Mouse (Mus musculus) brain, embryonic 14.5 days (tissue): ENCODE results near the gene Dennd1b.

Source experiments
- CTCF ChIP-seq: fragments of 200-500 bp; IDR thresholded peaks from 2 replicates; pipeline ENCODE4 v1.5.1; 2012; ENCODE audit warnings: inconsistent platforms, mild to moderate bottlenecking, moderate library complexity, borderline replicate concordance; ENCODE audit not compliant: insufficient read depth, insufficient read length; ENCODE audit errors: extremely low read depth
- POLR2A ChIP-seq: fragments of 200-500 bp; IDR thresholded peaks from 2 replicates; pipeline ENCODE4 v1.6.1; 2012; ENCODE audit warnings: mild to moderate bottlenecking, inconsistent platforms, borderline replicate concordance; ENCODE audit not compliant: poor library complexity, insufficient read depth, insufficient read length, severe bottlenecking; ENCODE audit errors: extremely low read depth

DNA sequence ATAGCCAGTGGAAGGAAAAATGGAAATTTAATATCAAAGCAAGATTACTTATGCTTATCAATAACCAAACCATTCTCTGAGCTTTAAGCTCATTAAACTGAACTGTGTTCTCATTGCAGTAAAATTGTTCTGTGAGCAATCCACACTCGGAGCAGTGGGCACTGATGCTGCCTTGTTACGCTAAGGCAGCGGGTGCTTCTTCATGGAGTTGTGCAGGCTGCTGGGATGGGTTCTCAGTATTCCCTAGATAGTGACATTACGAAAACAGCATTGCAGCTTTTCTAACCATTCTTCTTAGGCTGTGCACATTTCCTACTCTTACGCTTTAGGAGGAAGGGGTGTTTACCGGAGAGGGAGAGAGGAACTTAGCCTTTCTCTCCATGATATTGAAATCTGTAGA lies 128.5 kb downstream of the Dennd1b start:
- TF ChIP-seq POLR2A: no peak
- no peak for TF ChIP-seq CTCF
